ENCODE assay signal across 9 mouse cellular contexts in the genomic region with DNA sequence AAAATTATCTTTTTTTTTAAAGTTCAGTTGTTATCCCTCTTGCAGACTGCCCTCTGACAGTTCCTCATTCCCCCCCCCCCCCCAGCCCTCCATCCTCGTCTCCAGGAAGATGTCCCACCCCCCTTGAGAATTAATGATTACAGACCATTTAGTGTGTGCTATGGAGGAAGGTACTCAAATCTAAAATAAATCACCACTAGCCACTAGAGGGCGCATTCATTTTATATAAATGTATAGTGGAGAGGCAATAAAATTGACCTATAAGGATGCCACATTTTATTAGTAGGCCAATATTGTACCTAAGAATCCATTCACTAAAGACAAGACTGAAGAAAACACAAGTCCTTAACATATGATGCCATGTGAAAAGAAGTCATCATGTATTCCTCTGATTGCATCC. TPM values are rescaled to one million over a fixed set of nuclear protein-coding genes. Genes with fewer than 3 reads are reported as not detected.
DNase-seq lines count a peak whose midpoint lies in the region; ATAC-seq and TF ChIP-seq lines count a peak whose summit lies in the region.
"Had no signal": no experiment of that assay in that cellular context is flagged by ENCODE, and none has a peak within 500 bp of the region (broad histone marks: within the 10 kb centered on the region; RNA-seq: fewer than 3 reads in every experiment).

No protein-coding gene starts in this region.

- no peak overlapping the region for H3K27ac ChIP-seq in hindbrain, embryonic 12.5 days
- H3K27ac ChIP-seq in hindbrain, embryonic 16.5 days (ENCODE audit: low read depth, low read length): no peak overlapping the region
- no peak overlapping the region for H3K27ac ChIP-seq in thymus, adult 2 months (ENCODE audit: control insufficient read depth, insufficient read depth, low read length)
- H3K27ac ChIP-seq: heart, embryonic 10.5 days; stomach, embryonic 15.5 days had no signal

- TF ChIP-seq CTCF in thymus, adult 2 months (IDR thresholded peaks at IDR 0.05; ENCODE audit: borderline replicate concordance, control insufficient read depth, extremely low read depth, insufficient read depth, low read length, poor library complexity): no peak

- H3K4me2 ChIP-seq in hindbrain, embryonic 12.5 days (replicated peaks): no peak overlapping the region
- H3K4me2 ChIP-seq in hindbrain, embryonic 16.5 days (ENCODE audit: low read length): no peak overlapping the region
- H3K4me2 ChIP-seq: stomach, embryonic 15.5 days had no signal

- no peaks in the 10 kb centered on the region for H3K27me3 ChIP-seq in hindbrain, embryonic 12.5 days
- no peaks in the 10 kb centered on the region for H3K27me3 ChIP-seq in hindbrain, embryonic 16.5 days (replicated peaks; ENCODE audit: control insufficient read depth, insufficient read depth, low read length)
- H3K27me3 ChIP-seq in thymus, adult 2 months (ENCODE audit: control insufficient read depth, insufficient read depth, low read length): no peaks in the 10 kb centered on the region
- H3K27me3 ChIP-seq: stomach, embryonic 15.5 days had no signal

- peak; percentile 8 for DNase-seq in thymus, postnatal 0 days (ENCODE audit: low spot score)
- DNase-seq in thymus, adult 2 months: no peak
- DNase-seq in embryo, embryonic 11 days: peak; percentile 78
- no peak for DNase-seq in spleen, postnatal 10 days (ENCODE audit: low spot score in 2 of 2)
- no peak for DNase-seq in lung, postnatal 25 days (ENCODE audit: low spot score)

- no peak for TF ChIP-seq POLR2A in thymus, adult 2 months (IDR thresholded peaks at IDR 0.05; ENCODE audit: control insufficient read depth, extremely low read depth, insufficient read depth, low read length, poor library complexity)

- no peak overlapping the region for H3K4me3 ChIP-seq in hindbrain, embryonic 12.5 days
- no peak overlapping the region for H3K4me3 ChIP-seq in hindbrain, embryonic 16.5 days (ENCODE audit: low read length)
- no peak overlapping the region for H3K4me3 ChIP-seq in thymus, adult 2 months (ENCODE audit: control insufficient read depth, insufficient read depth, low read length)
- H3K4me3 ChIP-seq: heart, embryonic 10.5 days; stomach, embryonic 15.5 days had no signal

- H3K9me3 ChIP-seq in hindbrain, embryonic 12.5 days (replicated peaks): no peaks in the 10 kb centered on the region
- H3K9me3 ChIP-seq in hindbrain, embryonic 16.5 days (ENCODE audit: control insufficient read depth, low read length): no peaks in the 10 kb centered on the region
- H3K9me3 ChIP-seq: heart, embryonic 10.5 days; stomach, embryonic 15.5 days had no signal

- no peaks in the 10 kb centered on the region for H3K36me3 ChIP-seq in hindbrain, embryonic 12.5 days
- H3K36me3 ChIP-seq in hindbrain, embryonic 16.5 days (ENCODE audit: control insufficient read depth, insufficient read depth, low read length): no peaks in the 10 kb centered on the region
- no peaks in the 10 kb centered on the region for H3K36me3 ChIP-seq in thymus, adult 2 months (ENCODE audit: control insufficient read depth, insufficient read depth, low read length)
- H3K36me3 ChIP-seq: heart, embryonic 10.5 days; stomach, embryonic 15.5 days had no signal

- no peak overlapping the region for H3K9ac ChIP-seq in hindbrain, embryonic 12.5 days
- no peak overlapping the region for H3K9ac ChIP-seq in hindbrain, embryonic 16.5 days (ENCODE audit: low read depth, low read length)
- H3K9ac ChIP-seq: stomach, embryonic 15.5 days had no signal

- WGBS in hindbrain, embryonic 12.5 days: 26% methylated on average over 2 of the region's 2 CpGs
- 32% methylated on average over 2 of the region's 2 CpGs for WGBS in hindbrain, embryonic 16.5 days
- 0% methylated on average over 2 of the region's 2 CpGs for WGBS in thymus, adult 2 months

- ATAC-seq in hindbrain, embryonic 12.5 days (ENCODE audit: low FRiP score): peak; percentile 29; the same call in 1 of the 2 replicates
- no peak for ATAC-seq in hindbrain, embryonic 16.5 days

- H3K4me1 ChIP-seq in hindbrain, embryonic 12.5 days: no peaks in the 10 kb centered on the region
- H3K4me1 ChIP-seq in hindbrain, embryonic 16.5 days (ENCODE audit: control insufficient read depth, insufficient read depth, low read depth, low read length): no peaks in the 10 kb centered on the region
- no peaks in the 10 kb centered on the region for H3K4me1 ChIP-seq in thymus, adult 2 months (replicated peaks; ENCODE audit: control insufficient read depth, insufficient read depth, low read length)
- H3K4me1 ChIP-seq: heart, embryonic 10.5 days; stomach, embryonic 15.5 days had no signal

RNA-seq across cellular contexts. Expression of a gene that starts 40.0 kb away (rescaled TPM):
- 8.9 and 11.9 TPM in 2 replicates for polyA plus RNA-seq in hindbrain, embryonic 12.5 days (2016; fragmentation: Nextera tagmentation; extraction: Ambion mirVana)
- polyA plus RNA-seq in hindbrain, embryonic 16.5 days (2015; fragmentation: Nextera tagmentation; extraction: Ambion mirVana): 29.1 and 36.5 TPM in 2 replicates
- 0.22 TPM in 2 replicates for polyA plus RNA-seq in thymus, postnatal 0 days (2015; fragmentation: Nextera tagmentation; extraction: Ambion mirVana)
- polyA plus RNA-seq in thymus, adult 2 months (2012; rRNA removed): 0.15 and 0.18 TPM in 2 replicates

Comparison
In these comparisons a context has a peak if more than half of its experiments do, and no peak if none do; other contexts are left out.
1. DNase-seq: peak in thymus, postnatal 0 days (single experiment) and embryo, embryonic 11 days (single experiment); none in thymus, adult 2 months (single experiment), spleen, postnatal 10 days (0 of 2) and lung, postnatal 25 days (single experiment).